In genomic region chr17:33493065-33493464, GRCm38 (mm10) we compare ENCODE assay signal across 8 mouse cellular contexts. TPM values are rescaled to one million over a fixed set of nuclear protein-coding genes. Genes with fewer than 3 reads are reported as not detected.
DNase-seq lines count a peak whose midpoint lies in the region; ATAC-seq and TF ChIP-seq lines count a peak whose summit lies in the region.
"Had no signal": no experiment of that assay in that cellular context is flagged by ENCODE, and none has a peak within 500 bp of the region (broad histone marks: within the 10 kb centered on the region; RNA-seq: fewer than 3 reads in every experiment).

No protein-coding gene starts in this region.

- no peaks in the 10 kb centered on the region for H3K9me3 ChIP-seq in kidney, embryonic 15.5 days (replicated peaks)
- no peaks in the 10 kb centered on the region for H3K9me3 ChIP-seq in ES-E14 (ENCODE audit: control insufficient read depth, insufficient read depth, low read depth, low read length)
- no peaks in the 10 kb centered on the region for H3K9me3 ChIP-seq in kidney, postnatal 0 days (replicated peaks; ENCODE audit: low read length)
- H3K9me3 ChIP-seq: neural tube, embryonic 12.5 days had no signal

- no peak for ATAC-seq in kidney, embryonic 15.5 days (replicated peaks; ENCODE audit: low FRiP score)
- ATAC-seq in kidney, postnatal 0 days (replicated peaks; ENCODE audit: low FRiP score, low read depth) = no peak
- ATAC-seq in neutrophil, adult 5-6 weeks (ENCODE audit: extremely low read depth, insufficient number of reproducible peaks, low FRiP score, poor library complexity, severe bottlenecking) = peak; percentile 72; the same call in 1 of the 2 replicates

- no peaks in the 10 kb centered on the region for H3K36me3 ChIP-seq in kidney, embryonic 15.5 days
- no peaks in the 10 kb centered on the region for H3K36me3 ChIP-seq in ES-E14 (ENCODE audit: control insufficient read depth, insufficient read depth, low read length, poor library complexity, severe bottlenecking)
- no peaks in the 10 kb centered on the region for H3K36me3 ChIP-seq in kidney, postnatal 0 days (ENCODE audit: insufficient read depth, low read length)
- H3K36me3 ChIP-seq: neural tube, embryonic 12.5 days had no signal

- peak; percentile 34; the same call in 1 of the 2 replicates for TF ChIP-seq CTCF in bone marrow macrophage, adult 2 months (IDR thresholded peaks at IDR 0.05; ENCODE audit: low read depth, low read length)
- peak; percentile 73 for TF ChIP-seq CTCF in kidney, postnatal 0 days (IDR thresholded peaks at IDR 0.05; ENCODE audit: low read depth)

- 66% methylated on average over 6 of the region's 6 CpGs for WGBS in kidney, embryonic 15.5 days
- 70% methylated on average over 6 of the region's 6 CpGs for WGBS in kidney, postnatal 0 days

- H3K9ac ChIP-seq in kidney, embryonic 15.5 days = no peak overlapping the region
- H3K9ac ChIP-seq in ES-E14 (ENCODE audit: insufficient read depth, low read depth, low read length, poor library complexity, severe bottlenecking) = no peak overlapping the region
- H3K9ac ChIP-seq in kidney, postnatal 0 days (ENCODE audit: low read depth, low read length) = no peak overlapping the region
- H3K9ac ChIP-seq: neural tube, embryonic 12.5 days had no signal

- no peak overlapping the region for H3K4me3 ChIP-seq in kidney, embryonic 15.5 days (replicated peaks)
- H3K4me3 ChIP-seq in ES-E14 (ENCODE audit: insufficient read depth in 1 of 2, low read depth in 1 of 2, low read length in 2 of 2, poor library complexity in 1 of 2, severe bottlenecking in 1 of 2) = no peak overlapping the region
- H3K4me3 ChIP-seq in bone marrow macrophage, adult 2 months (ENCODE audit: insufficient read depth, low read length) = no peak overlapping the region
- no peak overlapping the region for H3K4me3 ChIP-seq in kidney, postnatal 0 days (replicated peaks; ENCODE audit: low read depth, low read length)
- H3K4me3 ChIP-seq: neural tube, embryonic 12.5 days had no signal

- TF ChIP-seq POLR2A in bone marrow macrophage, adult 2 months (IDR thresholded peaks at IDR 0.05; ENCODE audit: borderline replicate concordance, low read depth, low read length) = no peak

- peak; percentile 25 for DNase-seq in kidney, adult 18-20 months
- peak; percentile 60 for DNase-seq in ES-E14 (ENCODE audit: low read depth, low spot score)
- DNase-seq in kidney, postnatal 0 days (ENCODE audit: low spot score) = peak; percentile 44
- no peak for DNase-seq in cerebellum, adult 9-11 months

- H3K4me1 ChIP-seq in kidney, embryonic 15.5 days = no peaks in the 10 kb centered on the region
- no peaks in the 10 kb centered on the region for H3K4me1 ChIP-seq in ES-E14 (ENCODE audit: control insufficient read depth in 2 of 2, insufficient read depth in 2 of 2, low read length in 2 of 2, poor library complexity in 1 of 2)
- H3K4me1 ChIP-seq in bone marrow macrophage, adult 2 months (ENCODE audit: control insufficient read depth, insufficient read depth, low read length) = no peaks in the 10 kb centered on the region
- H3K4me1 ChIP-seq in kidney, postnatal 0 days (replicated peaks; ENCODE audit: insufficient read depth, low read length) = no peaks in the 10 kb centered on the region
- H3K4me1 ChIP-seq: neural tube, embryonic 12.5 days had no signal

- no peak overlapping the region for H3K4me2 ChIP-seq in kidney, embryonic 15.5 days
- H3K4me2 ChIP-seq in kidney, postnatal 0 days (ENCODE audit: low read length) = no peak overlapping the region
- H3K4me2 ChIP-seq: neural tube, embryonic 12.5 days had no signal

- H3K27ac ChIP-seq in kidney, embryonic 15.5 days = no peak overlapping the region
- no peak overlapping the region for H3K27ac ChIP-seq in ES-E14 (ENCODE audit: insufficient read depth, low read depth, low read length, poor library complexity, severe bottlenecking)
- H3K27ac ChIP-seq in bone marrow macrophage, adult 2 months (ENCODE audit: insufficient read depth, low read depth, low read length) = no peak overlapping the region
- no peak overlapping the region for H3K27ac ChIP-seq in kidney, postnatal 0 days
- H3K27ac ChIP-seq: neural tube, embryonic 12.5 days had no signal

- H3K27me3 ChIP-seq in kidney, embryonic 15.5 days = no peaks in the 10 kb centered on the region
- no peaks in the 10 kb centered on the region for H3K27me3 ChIP-seq in kidney, postnatal 0 days (ENCODE audit: insufficient read depth, low read length)
- H3K27me3 ChIP-seq: neural tube, embryonic 12.5 days had no signal

- in situ Hi-C loops in ES-E14 (cut with MboI; ENCODE audit: low sequenced_read_pairs in 2 of 2, unreplicated experiment in 2 of 2) = no loop called here

TF ChIP-seq in ES-E14, 5 proteins besides CTCF, POLR2A, EP300 and RAD21:
- TF ChIP-seq CHD2 (IDR thresholded peaks at IDR 0.05; ENCODE audit: low read depth, low read length) = no peak
- TF ChIP-seq ZC3H11A (IDR thresholded peaks at IDR 0.05; ENCODE audit: borderline replicate concordance, low read depth, low read length) = peak; percentile 56; the same call in 1 of the 2 replicates

RNA-seq across cellular contexts. Expression of gene Adamts10, which starts 30.9 kb away (rescaled TPM):
- polyA plus RNA-seq in kidney, embryonic 15.5 days (2015; fragmentation: Nextera tagmentation; extraction: Ambion mirVana) = 53.0 and 66.0 TPM in 2 replicates
- 17.5 and 25.8 TPM in 2 replicates for total RNA-seq in ES-E14 (2012; rRNA removed)
- polyA plus RNA-seq in bone marrow macrophage, adult 2 months (2012; ENCODE audit: insufficient read depth, insufficient read length, missing spikeins) = 46.6 and 53.4 TPM in 2 replicates
- polyA plus RNA-seq in kidney, postnatal 0 days (2015; fragmentation: Nextera tagmentation; extraction: Ambion mirVana) = 28.3 and 32.1 TPM in 2 replicates
- 62.0 and 78.5 TPM in 2 replicates for total RNA-seq in neutrophil, adult 5-6 weeks (2017)
